ENCODE assay signal across 15 mouse cellular contexts in the genomic region with DNA sequence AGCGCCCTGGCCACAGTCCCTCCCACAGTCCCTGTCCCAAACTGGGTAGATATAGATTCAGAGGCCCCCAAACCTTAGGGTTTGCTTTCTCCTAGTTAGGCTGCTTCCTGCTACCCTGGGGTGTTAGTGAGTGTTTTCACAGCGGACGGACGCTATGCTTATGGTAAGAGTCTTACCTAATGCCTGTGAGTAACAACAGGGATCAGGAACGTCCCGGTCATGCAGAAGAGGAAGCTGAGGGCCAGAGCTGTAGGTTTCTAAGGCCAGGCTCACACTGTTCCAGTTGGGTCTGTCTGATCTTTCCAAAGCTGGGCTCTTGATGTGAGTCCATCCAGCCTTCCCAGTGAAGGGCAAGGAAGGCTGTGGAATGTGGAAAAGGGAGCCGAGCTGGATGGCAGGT.
"Had no signal": no experiment of that assay in that cellular context is flagged by ENCODE, and none has a peak within 500 bp of the region (broad histone marks: within the 10 kb centered on the region; RNA-seq: fewer than 3 reads in every experiment).

No protein-coding gene starts in this region.

- H3K4me2 ChIP-seq: limb, embryonic 13.5 days; liver, embryonic 13.5 days; lung, embryonic 14.5 days had no signal

- H3K4me3 ChIP-seq: layer of hippocampus, adult 2 months; limb, embryonic 13.5 days; liver, embryonic 13.5 days; midbrain, embryonic 10.5 days had no signal

- DNase-seq: kidney, adult 11 months; kidney, adult 9 months; kidney, postnatal 36 days; left cerebral cortex, postnatal 4 days; liver, embryonic 13.5 days; lung, embryonic 14.5 days; midbrain, embryonic 14.5 days; right cerebral cortex, adult 18-20 months; right cerebral cortex, postnatal 25 days; thymus, adult 2 months; thymus, postnatal 25 days had no signal

- H3K9ac ChIP-seq: limb, embryonic 13.5 days; liver, embryonic 13.5 days; lung, embryonic 14.5 days had no signal

- H3K27me3 ChIP-seq: limb, embryonic 13.5 days; liver, embryonic 13.5 days had no signal

- H3K27ac ChIP-seq: kidney, postnatal 0 days; layer of hippocampus, adult 2 months; limb, embryonic 13.5 days; liver, embryonic 13.5 days; midbrain, embryonic 10.5 days had no signal

- H3K9me3 ChIP-seq: limb, embryonic 13.5 days; liver, embryonic 13.5 days; midbrain, embryonic 10.5 days had no signal

- H3K36me3 ChIP-seq: limb, embryonic 13.5 days; liver, embryonic 13.5 days; midbrain, embryonic 10.5 days had no signal
